Mouse (Mus musculus) brain, embryonic 14.5 days (tissue): Measurements from ENCODE around the gene Zfp653.

Source experiments
- CTCF ChIP-seq: fragments of 200-500 bp; IDR thresholded peaks from 2 replicates; pipeline ENCODE4 v1.5.1; 2012; ENCODE audit warnings: inconsistent platforms, mild to moderate bottlenecking, moderate library complexity, borderline replicate concordance; ENCODE audit not compliant: insufficient read depth, insufficient read length; ENCODE audit errors: extremely low read depth
- POLR2A ChIP-seq: fragments of 200-500 bp; IDR thresholded peaks from 2 replicates; pipeline ENCODE4 v1.6.1; 2012; ENCODE audit warnings: mild to moderate bottlenecking, inconsistent platforms, borderline replicate concordance; ENCODE audit not compliant: poor library complexity, insufficient read depth, insufficient read length, severe bottlenecking; ENCODE audit errors: extremely low read depth

DNA sequence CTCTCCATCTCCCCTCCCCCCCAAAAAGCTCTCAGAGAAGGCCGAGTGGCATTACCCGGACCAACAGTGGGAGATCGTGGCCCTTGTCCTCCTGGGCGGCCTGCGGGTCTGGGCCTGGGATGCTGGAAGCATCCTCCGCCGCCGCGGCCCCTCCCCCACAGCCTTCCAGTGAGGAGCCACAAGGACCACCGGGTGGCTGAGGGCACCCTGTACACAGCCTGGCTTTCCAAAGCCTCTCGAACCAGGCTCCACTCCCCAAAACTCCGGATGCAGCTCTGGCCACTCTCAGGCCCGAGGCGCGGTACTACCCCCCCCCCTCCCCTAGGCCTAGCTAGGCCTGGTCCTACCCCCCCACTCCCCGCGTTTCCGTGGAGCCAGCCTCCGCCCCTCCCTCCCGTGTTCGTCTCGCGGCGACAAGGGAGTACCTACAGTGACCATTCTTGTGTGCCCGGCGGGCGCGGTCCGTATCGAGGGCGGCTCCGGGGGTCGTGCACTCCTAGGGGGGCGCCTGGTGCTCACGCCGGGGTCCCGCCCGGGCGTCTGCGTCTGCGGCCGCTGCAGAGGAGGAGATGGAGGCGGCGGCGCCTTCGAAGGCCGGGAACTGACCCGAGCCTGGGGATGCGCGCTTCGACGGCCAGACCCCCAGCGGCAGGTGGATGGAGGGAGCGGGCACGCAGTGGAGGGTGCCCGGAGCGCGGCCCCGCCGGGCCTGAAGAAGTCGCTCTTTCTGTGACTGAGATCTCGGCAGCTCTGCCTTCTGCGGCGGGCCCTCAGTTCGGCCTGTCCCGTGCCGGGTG, 19.8 kb downstream of the Zfp653 start:
- TF ChIP-seq CTCF (no peak), POLR2A (no peak)
